Mouse (Mus musculus): Measurements from ENCODE around the gene Nhp2.

The Nhp2 gene

DNA sequence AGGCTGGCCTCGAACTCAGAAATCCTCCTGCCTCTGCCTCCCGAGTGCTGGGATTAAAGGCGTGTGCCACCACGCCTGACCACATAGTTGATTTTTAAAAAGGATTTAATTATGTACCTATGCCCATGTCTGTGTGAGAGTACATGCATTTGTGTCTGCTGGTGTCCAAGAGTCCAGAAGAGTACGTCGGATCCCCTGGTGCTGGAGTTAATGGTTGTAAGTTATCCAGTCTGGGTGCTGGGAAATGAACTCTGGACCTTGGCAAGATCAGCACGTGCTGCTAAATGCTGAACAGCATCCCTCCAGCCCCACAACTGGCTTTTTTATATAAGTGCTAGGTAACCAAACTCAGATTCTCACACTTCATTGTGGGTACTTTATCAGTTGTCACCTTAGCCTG lies 51.3 kb downstream of the Nhp2 start:
- TF ChIP-seq NANOG (IDR thresholded peaks at IDR 0.05; ENCODE audit: borderline replicate concordance, low read length), result no peak
- TF ChIP-seq POU5F1 (IDR thresholded peaks at IDR 0.05; ENCODE audit: borderline replicate concordance, low read length), result no peak
- TF ChIP-seq CTCF (conservative IDR thresholded peaks at IDR 0.05; ENCODE audit: low read length), result no peak
- peaks cover 13% of the 10 kb centered on the region for H3K4me1 ChIP-seq (replicated peaks; ENCODE audit: low read depth, low read length)
- no peak overlapping the region for H3K4me3 ChIP-seq (replicated peaks; ENCODE audit: low read length)
- no peaks in the 10 kb centered on the region for H3K27me3 ChIP-seq (ENCODE audit: insufficient read depth, low read length)
- peaks cover 24% of the 10 kb centered on the region for H3K9me3 ChIP-seq (ENCODE audit: low read length)
- no peaks in the 10 kb centered on the region for H3K36me3 ChIP-seq (ENCODE audit: insufficient read depth, low read length)

DNA sequence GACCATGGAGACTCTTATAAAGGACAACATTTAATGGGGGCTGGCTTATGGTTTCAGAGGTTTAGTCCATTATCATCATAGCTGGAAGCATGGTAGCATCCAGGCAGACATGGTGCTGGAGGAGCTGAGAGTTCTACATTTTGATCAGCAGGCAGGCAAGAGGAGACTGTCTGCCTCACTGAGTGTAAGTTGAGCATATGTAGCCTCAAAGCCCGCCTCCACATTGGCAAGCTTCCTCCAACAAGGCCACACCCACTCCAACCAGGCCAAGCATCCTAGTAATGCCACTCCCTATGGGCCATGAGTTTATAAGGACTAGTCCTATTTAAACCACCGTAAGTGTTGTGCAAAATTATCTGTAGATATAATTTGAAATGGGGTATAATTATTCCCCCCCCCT lies 51.8 kb downstream of the Nhp2 start:
- no peak overlapping the region for H3K4me3 ChIP-seq (replicated peaks; ENCODE audit: low read length)
- H3K36me3 ChIP-seq (ENCODE audit: insufficient read depth, low read length), result no peaks in the 10 kb centered on the region
- H3K4me1 ChIP-seq (replicated peaks; ENCODE audit: low read depth, low read length), result peaks cover 13% of the 10 kb centered on the region
- TF ChIP-seq POU5F1 (IDR thresholded peaks at IDR 0.05; ENCODE audit: borderline replicate concordance, low read length), result no peak
- no peak for TF ChIP-seq NANOG (IDR thresholded peaks at IDR 0.05; ENCODE audit: borderline replicate concordance, low read length)
- H3K27me3 ChIP-seq (ENCODE audit: insufficient read depth, low read length), result no peaks in the 10 kb centered on the region
- peaks cover 24% of the 10 kb centered on the region for H3K9me3 ChIP-seq (ENCODE audit: low read length)

- Histone ChIP-seq H3K4me1 (replicated peaks; ENCODE audit: low read depth, low read length) (peaks cover 19% of the 10 kb centered on the region), H3K4me3 (replicated peaks; ENCODE audit: low read length) (no peak overlapping the region), H3K36me3 (ENCODE audit: insufficient read depth, low read length) (no peaks in the 10 kb centered on the region), H3K9me3 (ENCODE audit: low read length) (peaks cover 21% of the 10 kb centered on the region), H3K27me3 (ENCODE audit: insufficient read depth, low read length) (no peaks in the 10 kb centered on the region)
- no peak for TF ChIP-seq NANOG (IDR thresholded peaks at IDR 0.05; ENCODE audit: borderline replicate concordance, low read length)
- TF ChIP-seq CTCF (conservative IDR thresholded peaks at IDR 0.05; ENCODE audit: low read length), result no peak
Measured at GRCm38 (mm10) chr11:51673291-51673690, 53.8 kb downstream of the Nhp2 start.

All from E14TG2a.4 (cell line).